Mouse (Mus musculus): Measurements from ENCODE around the gene Triobp.
"Not testable (repeated sequence)": the region's sequence is repeated elsewhere in the genome, so short reads cannot be mapped to it uniquely, and the experiment has no call there.

Triobp gene

DNA sequence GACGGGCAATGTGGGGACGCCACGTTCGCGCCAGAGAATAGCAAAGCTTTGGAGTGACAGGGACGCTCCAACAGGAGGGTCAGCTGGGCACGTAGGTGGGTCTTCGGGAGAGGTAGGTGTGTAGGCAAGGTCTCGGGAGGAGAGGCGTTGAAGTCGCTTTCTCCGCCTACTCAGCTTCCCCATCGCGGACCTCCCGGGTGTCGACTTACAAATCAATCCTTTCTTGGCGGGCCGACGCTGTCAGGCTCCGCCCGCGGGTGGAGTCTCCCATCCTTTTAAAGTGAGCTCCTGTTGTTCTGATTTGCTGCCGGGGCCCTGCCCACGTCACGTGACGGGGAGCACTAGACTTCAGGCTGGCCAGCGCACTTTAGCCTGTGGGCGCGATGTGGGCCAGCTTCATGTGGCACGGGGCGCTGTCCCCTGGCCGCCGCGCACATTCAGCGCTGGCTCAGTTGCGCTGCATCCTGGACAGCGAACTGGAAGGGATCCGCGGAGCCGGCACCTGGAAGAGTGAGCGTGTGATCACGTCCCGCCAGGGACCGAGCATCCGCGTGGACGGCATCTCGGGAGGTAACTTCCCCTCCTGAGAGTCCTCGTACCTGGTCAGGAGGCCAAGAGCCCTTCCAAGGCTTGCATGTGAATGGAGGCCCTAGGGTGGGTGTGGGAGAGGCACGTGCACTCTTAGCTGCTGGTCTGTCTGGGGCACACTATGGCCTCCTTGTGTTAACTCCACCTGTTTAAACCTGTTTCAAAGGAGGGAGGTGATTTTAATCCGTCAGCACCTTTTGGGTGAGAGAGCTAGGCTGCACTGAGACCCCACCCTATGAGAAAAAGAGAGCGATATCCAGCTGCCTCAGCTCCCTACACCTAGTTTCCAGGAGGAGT is 83.3 kb downstream of the Triobp start:
- in situ Hi-C loops (cut with MboI): no loop called here

GRCm38 (mm10) chr15:79031908-79032307 is 84.4 kb downstream of the Triobp start:
- in situ Hi-C loops (cut with MboI): not testable (repeated sequence)

GRCm38 (mm10) chr15:79037913-79038328 is 90.4 kb downstream of the Triobp start:
- in situ Hi-C loops (cut with MboI): no loop called here

GRCm38 (mm10) chr15:79038331-79038730 is 90.8 kb downstream of the Triobp start:
- in situ Hi-C loops (cut with MboI): no loop called here

- in situ Hi-C loops (cut with MboI): no loop called here
Measured at GRCm38 (mm10) chr15:79038853-79039252, 91.3 kb downstream of the Triobp start.

DNA sequence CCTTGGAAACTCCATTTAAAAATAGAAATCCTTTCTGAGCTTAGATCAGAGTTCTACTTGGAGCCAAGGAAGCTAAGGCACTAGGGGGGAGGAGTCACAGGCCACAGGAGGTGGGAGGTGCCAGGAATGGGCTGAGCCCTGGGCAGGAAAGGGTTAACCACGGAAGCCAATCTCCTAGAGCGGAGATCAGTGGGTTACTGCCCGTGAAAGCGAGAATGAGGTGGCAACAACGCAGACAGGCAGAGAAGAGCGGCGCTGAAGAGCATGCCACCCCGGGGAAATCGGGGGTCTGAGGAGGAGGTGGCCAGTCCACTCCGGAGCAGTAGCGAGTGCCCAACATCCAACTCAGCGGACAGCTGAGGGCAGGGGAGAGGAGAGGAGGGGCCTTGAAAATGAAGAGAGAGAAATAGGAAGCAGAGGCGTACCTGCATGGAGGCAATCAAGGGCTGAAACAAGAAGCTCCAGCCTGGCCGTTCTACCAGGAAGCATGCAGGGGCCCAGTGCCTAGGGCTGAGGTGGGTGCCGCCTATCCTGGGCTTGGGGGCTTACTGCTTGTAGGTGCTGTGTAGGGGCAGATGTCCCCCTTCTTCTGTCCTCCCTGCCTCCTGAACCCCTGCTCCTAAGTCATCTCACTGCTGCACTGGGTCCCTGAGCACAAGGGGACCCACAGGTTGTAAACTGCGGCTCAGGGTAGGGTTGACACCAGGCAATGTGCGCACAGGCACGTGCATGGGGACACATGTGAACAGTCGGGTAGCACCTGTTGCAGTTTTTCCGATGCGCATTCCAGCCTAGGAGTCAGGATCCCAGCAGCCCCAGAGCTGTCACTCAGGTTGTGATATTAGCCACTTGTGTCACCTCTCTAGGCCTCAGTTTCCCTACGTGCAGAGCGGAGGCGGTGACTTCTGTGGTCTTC is 93.2 kb downstream of the Triobp start:
- in situ Hi-C loops (cut with MboI): no loop called here

GRCm38 (mm10) chr15:79041585-79041984 is 94.1 kb downstream of the Triobp start, which contains the start of gene Galr3:
TSS of gene Galr3 (plus strand) at chr15:79041885.
- in situ Hi-C loops (cut with MboI): no loop called here

DNA sequence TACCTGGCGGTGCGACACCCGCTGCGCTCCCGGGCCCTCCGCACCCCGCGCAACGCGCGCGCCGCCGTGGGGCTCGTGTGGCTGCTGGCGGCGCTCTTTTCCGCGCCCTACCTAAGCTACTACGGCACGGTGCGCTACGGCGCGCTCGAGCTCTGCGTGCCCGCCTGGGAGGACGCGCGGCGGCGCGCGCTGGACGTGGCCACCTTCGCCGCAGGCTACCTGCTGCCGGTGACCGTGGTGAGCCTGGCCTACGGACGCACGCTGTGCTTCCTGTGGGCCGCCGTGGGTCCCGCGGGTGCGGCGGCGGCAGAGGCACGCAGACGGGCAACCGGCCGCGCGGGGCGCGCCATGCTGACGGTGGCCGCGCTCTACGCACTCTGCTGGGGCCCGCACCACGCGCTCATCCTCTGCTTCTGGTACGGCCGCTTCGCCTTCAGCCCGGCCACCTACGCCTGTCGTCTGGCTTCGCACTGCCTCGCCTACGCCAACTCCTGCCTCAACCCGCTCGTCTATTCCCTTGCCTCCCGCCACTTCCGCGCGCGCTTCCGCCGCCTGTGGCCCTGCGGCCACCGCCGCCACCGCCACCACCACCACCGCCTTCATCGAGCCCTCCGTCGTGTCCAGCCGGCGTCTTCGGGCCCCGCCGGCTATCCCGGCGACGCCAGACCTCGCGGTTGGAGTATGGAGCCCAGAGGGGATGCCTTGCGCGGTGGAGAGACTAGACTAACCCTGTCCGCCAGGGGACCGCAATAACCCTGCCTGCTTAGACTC is 95.4 kb downstream of the Triobp start:
- in situ Hi-C loops (cut with MboI): no loop called here

GRCm38 (mm10) chr15:79044837-79045236 is 97.3 kb downstream of the Triobp start:
- in situ Hi-C loops (cut with MboI): no loop called here

DNA sequence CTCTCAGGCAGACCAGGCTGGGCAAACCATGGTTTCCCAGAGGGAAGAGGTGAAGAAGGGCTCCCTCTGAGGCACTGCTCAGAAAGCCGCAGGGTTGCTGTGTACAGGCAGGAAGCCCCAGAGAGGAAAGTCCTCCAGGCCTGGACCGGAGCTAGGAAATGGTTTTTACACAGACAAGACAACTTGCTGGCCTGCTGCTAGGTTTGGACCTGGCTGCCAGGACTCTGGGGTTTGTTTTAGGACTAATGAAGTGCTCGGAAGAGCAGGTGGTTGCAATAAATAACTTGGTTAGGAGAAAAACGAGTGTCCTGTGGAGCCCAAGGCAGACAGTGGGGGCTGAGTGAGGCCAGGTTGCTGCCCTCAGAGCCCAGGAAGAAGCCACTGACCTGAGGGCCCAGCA is 100.7 kb downstream of the Triobp start:
- in situ Hi-C loops (cut with MboI): no loop called here

- in situ Hi-C loops (cut with MboI): no loop called here
Measured at GRCm38 (mm10) chr15:79050160-79050845, 102.8 kb downstream of the Triobp start.

DNA sequence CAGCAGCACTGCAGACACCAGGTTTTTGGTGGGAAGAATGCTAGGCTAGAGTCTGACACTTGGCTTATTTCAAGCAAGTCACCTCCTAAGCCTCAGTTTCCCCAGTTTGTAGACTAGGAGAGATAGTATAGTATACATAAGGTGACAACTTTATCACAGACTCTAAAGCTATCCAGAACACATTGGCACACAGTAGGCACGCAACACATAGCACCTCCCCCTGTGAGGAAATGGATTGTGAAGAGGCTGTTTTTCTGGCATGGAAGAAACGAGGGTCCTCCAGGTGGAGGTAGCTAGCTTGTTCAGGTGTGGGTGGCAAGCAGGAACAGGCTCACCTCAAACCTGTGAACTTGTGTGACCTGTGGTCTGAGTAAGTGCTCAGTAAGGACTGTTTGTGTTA is 103.4 kb downstream of the Triobp start:
- in situ Hi-C loops (cut with MboI): no loop called here

- in situ Hi-C loops (cut with MboI): no loop called here
Measured at GRCm38 (mm10) chr15:79051461-79052360, 104.2 kb downstream of the Triobp start.

DNA sequence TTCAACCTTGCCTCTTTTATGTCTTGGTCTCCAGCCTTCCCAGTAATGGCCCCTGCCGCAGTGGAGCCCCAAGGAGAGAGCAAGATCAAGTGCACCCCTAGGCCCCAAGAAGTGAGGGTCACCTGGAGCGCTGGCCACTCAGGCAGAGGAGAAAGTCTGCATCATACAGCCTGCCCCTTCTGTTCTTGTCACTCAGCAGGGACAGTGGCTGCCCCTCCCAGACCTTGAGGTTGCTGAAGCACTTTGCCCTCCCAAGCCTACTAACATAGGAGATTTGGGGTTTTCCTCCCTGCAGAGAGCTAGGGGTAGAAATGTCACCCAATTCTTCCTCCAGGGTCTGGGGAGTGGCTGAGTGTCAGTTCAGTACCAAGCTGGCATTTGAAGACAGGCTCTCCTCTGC is 104.8 kb downstream of the Triobp start:
- in situ Hi-C loops (cut with MboI): no loop called here
